Mouse (Mus musculus): ENCODE measurements around the gene Tap2. TPM values are rescaled to one million over a fixed set of nuclear protein-coding genes. Genes with fewer than 3 reads are reported as not detected.

The Tap2 gene
- polyA plus RNA-seq, 1 experiment: 10.1 TPM

DNA sequence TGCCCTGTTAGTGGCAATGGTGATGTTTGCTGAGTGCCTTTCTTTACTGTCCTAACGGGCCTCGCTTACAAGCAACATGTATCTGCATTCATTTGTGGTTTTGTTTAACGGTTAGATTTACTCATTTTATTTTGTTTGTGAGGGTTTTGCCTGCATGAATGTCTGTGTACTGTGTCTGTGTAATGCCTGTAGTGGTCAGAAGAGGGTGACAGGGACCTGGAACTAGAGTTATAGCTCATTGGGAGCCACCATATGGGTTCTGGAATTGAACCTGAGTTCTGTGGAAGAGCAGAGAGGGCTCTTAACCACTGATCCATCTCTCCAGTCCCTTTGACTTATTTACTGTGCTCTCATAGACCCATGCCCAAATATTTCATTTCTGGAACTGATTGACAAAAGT, 43.7 kb downstream of the Tap2 start:
- DNase-seq (ENCODE audit: extremely low spot score in 1 of 2, low spot score in 1 of 2): no peak

GRCm38 (mm10) chr17:34248764-34249163, 45.4 kb downstream of the Tap2 start:
- no peak for DNase-seq (ENCODE audit: extremely low spot score in 1 of 2, low spot score in 1 of 2)

DNA sequence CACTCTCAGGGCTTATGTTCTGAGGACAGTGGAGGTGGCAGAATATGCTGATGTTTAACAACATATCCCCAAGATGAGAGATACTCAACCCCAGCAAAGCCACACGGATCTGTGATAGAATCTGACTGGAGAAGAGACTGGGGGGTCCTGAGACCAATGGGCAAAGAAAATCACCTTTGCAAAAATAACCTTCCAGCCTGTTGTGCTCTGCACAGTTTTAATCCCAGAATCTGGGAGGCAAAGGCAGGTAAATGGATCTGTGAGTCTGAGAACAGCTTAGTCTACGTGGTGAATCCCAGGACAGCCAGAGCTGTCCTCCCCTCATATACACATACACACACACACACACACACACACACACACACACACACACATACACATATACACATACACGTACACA, 46.0 kb downstream of the Tap2 start:
- no peak for DNase-seq (ENCODE audit: extremely low spot score in 1 of 2, low spot score in 1 of 2)

DNA sequence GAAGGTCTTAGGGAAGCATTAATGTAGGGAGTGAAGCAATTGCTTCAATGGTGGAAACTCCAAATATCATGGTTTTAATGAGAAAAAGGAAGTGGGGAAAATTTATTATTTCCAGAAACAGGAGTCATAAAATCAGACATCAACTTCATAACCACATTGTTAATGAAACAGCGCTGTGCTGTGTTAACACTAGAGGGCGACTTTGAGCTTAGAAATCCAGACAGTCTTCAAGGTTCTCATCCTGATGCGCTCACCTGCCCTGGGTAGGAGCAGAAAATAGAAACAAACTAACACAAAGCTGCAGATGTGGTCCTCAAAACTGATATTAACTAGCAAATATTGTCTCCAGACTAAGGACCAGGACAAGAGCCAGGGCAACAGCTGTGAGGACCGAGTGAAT, 46.6 kb downstream of the Tap2 start:
- peak in 1 of 2 experiments; percentile 80 for DNase-seq (ENCODE audit: extremely low spot score in 1 of 2, low spot score in 1 of 2)

GRCm38 (mm10) chr17:34251666-34252065, 48.3 kb downstream of the Tap2 start:
- DNase-seq (ENCODE audit: extremely low spot score in 1 of 2, low spot score in 1 of 2): no peak

DNA sequence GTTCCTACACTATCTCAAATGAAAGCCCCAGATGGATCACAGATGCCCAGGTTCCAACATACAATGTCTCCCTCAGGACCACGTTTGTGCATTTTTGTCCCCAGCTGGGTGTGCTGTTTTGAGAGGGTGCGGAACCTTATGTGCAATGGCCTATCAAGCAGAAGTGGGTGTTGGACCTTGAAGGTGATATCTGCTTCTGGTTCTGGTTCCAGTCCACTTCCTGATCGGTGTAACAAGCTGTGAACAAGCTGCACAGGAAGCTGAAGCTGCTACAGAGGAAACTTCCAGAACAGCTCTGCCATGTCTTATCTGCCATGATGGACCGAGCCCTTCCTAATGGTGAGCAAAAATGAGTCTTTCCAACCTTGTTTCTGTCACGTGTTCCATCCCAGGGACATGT, 53.2 kb downstream of the Tap2 start:
- no peak for DNase-seq (ENCODE audit: extremely low spot score in 1 of 2, low spot score in 1 of 2)

DNA sequence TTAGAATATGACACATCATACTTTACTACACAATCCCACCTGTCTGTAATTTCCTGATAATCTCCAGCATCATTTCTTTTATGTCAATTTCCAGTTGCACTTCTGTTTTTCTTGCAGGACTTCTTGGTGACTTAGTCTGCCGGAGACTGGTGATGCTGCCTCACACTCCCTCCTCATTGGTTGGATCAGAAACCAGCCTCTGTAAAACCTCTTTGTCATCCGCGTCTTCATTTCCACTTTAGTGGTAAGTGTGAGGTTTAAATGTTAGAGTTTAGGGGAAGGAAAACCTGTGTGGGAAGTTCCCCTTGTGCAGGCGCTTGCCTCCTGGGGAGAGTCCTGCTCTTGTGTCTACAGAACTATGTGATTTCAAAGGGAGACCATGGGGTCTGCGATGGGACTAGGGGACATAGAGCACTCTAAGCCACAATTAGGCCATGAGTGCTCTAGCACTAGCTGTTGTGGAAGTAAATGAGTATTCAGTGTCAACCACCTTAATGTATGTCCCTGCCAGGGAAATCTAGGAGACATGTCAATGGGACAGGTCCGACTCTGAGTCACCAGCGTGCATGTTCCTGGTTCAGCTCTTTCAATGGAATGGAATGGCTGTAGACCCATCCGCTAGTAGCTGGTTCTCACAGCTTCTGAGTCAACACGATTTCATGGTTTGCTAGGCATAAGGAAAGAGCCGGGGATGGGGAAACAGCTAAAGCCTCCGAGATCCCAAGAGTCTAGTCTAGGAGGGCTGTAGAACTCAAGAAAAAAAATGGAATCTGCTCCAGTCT, 54.5 kb downstream of the Tap2 start, which contains the start of gene H2-Ab1:
Gene H2-Ab1, plus strand, starts transcription at position 96 of the 782 bp plus-strand sequence.
- peak; percentile 33 to 95 for DNase-seq (ENCODE audit: extremely low spot score in 1 of 2, low spot score in 1 of 2)

GRCm38 (mm10) chr17:34260551-34260950, 57.2 kb downstream of the Tap2 start:
- no peak for DNase-seq (ENCODE audit: extremely low spot score in 1 of 2, low spot score in 1 of 2)

DNA sequence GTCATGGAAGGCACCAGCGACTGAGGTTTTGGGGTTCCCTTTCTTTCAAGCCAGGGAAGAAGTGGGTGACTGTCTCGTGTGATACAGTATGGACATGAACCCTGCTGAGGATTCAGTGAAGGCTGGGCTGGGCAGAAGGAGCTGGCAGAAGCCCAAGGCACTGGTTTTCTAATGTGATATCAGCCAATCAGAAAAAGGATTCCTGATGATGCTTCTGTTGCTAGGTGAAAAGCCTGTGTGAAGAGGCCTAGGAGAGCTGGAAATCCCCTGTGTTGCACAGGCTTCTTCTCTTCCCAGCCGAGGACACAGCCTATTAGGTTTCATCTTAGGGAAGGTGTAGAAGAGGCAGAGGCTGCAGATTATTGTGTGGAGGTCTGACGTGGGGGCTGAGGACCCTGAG, 58.2 kb downstream of the Tap2 start:
- DNase-seq (ENCODE audit: extremely low spot score in 1 of 2, low spot score in 1 of 2): peak; percentile 49 to 94

DNA sequence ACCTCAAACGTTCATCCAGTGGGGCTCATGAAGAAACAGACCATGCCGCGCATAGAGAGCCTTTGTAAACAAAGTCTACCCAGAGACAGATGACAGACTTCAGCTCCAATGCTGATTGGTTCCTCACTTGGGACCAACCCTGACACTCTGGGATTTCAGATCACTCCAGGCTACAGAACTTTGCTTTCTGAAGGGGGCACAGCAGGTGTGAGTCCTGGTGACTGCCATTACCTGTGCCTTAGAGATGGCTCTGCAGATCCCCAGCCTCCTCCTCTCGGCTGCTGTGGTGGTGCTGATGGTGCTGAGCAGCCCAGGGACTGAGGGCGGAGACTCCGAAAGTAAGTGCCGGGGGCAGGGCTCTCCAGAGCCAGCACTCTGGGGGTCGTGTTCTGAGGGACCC, 59.7 kb downstream of the Tap2 start:
- DNase-seq (ENCODE audit: extremely low spot score in 1 of 2, low spot score in 1 of 2): peak; percentile 38 to 86

DNA sequence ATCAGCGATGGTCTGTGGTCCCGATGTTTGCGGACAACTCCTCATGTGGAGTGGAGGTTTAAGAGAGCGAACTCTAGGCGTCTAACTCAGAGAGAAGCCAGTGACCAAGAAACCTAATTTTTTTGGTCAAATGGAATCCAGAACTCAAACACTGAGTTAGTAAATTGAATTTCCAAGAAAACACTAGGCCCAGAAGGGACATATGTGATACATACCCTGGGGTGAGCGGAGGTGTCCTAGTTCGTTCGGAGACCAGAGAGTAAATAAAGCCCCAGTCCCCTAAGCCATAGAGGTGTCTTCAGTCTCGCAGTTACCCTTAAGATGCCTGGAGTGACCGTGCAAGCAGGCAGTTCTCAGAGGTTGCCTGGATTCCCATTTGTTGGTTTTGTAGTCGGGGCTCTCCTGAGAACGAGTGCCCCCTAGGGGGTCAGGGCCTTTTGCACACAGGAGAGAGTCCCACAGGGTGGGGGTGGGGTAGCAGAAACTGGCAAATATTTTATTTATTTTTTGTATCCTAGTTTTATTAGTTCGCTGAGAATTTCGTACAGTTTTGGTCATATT, 60.6 kb downstream of the Tap2 start:
- no peak for DNase-seq (ENCODE audit: extremely low spot score in 1 of 2, low spot score in 1 of 2)

DNA sequence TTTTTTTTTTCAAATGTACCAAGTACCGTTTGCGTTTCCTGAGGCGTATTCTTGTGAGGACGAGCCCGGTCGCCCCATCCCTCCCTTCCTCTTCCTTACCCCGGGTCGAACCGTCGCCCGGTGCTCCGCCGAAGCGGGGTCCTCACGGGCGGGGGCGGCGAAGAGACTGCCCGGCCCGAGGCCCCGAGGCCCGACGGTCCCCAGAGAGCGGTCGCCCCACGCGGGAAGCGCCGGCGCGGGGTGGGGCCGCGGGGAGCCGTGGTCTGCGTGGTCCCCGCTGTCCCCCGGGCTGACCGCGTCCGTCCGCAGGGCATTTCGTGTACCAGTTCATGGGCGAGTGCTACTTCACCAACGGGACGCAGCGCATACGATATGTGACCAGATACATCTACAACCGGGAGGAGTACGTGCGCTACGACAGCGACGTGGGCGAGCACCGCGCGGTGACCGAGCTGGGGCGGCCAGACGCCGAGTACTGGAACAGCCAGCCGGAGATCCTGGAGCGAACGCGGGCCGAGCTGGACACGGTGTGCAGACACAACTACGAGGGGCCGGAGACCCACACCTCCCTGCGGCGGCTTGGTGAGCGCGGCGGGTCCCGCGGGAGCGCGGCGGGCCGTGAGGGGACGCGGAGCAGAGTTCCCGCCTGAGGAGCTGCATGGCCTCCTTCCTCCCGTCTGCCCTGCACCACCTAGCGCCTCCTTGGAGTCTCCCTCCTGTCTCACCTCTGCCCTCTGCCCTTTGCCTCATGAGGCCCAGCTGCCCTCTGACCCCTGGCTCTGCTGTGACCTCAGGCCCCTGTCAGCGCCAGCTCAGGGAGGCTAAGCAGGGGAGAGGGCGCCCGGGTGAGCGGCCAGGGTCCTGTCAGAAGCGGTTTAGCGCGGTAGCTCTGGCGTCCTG, 61.4 kb downstream of the Tap2 start:
- no peak for DNase-seq (ENCODE audit: extremely low spot score in 1 of 2, low spot score in 1 of 2)

Other genes starting within 250 kb of the Tap2 start
- gene Vps52, start 247.7 kb upstream of the Tap2 start, polyA plus RNA-seq (2012; rRNA removed): 69.5 and 70.5 TPM in 2 replicates
- gene Rps18, start 247.5 kb upstream of the Tap2 start, polyA plus RNA-seq (2012; rRNA removed): 488 and 518 TPM in 2 replicates
- gene H2-K1, start 203.2 kb upstream of the Tap2 start, polyA plus RNA-seq (2012; rRNA removed): 75.5 and 94.5 TPM in 2 replicates
- 80.9 and 89.6 TPM in 2 replicates for gene Ring1, start 178.8 kb upstream of the Tap2 start, polyA plus RNA-seq (2012; rRNA removed)
- 84.6 and 87.2 TPM in 2 replicates for gene H2-Ke6, start 175.5 kb upstream of the Tap2 start, polyA plus RNA-seq (2012; rRNA removed)
- 101 and 102 TPM in 2 replicates for gene Slc39a7, start 171.8 kb upstream of the Tap2 start, polyA plus RNA-seq (2012; rRNA removed)
- gene Rxrb, start 171.7 kb upstream of the Tap2 start, polyA plus RNA-seq (2012; rRNA removed): 69.5 and 79.4 TPM in 2 replicates
- 10.0 and 10.7 TPM in 2 replicates for gene Col11a2, start 164.1 kb upstream of the Tap2 start, polyA plus RNA-seq (2012; rRNA removed)
- 1.1 and 1.2 TPM in 2 replicates for gene H2-Oa, start 111.2 kb upstream of the Tap2 start, polyA plus RNA-seq (2012; rRNA removed)
- 26.3 and 26.8 TPM in 2 replicates for gene H2-DMa, start 84.0 kb upstream of the Tap2 start, polyA plus RNA-seq (2012; rRNA removed)
- 167 and 194 TPM in 2 replicates for gene Brd2, start 80.9 kb upstream of the Tap2 start, polyA plus RNA-seq (2012; rRNA removed)
- gene H2-DMb2, start 60.2 kb upstream of the Tap2 start, polyA plus RNA-seq (2012; rRNA removed): 0.99 and 1.1 TPM in 2 replicates
- gene H2-DMb1, start 50.5 kb upstream of the Tap2 start, polyA plus RNA-seq (2012; rRNA removed): 3.1 and 3.5 TPM in 2 replicates
- gene Tap1, start 16.0 kb upstream of the Tap2 start, polyA plus RNA-seq (2012; rRNA removed): 4.0 and 4.1 TPM in 2 replicates
- gene Psmb9, start 15.8 kb upstream of the Tap2 start, polyA plus RNA-seq (2012; rRNA removed): 4.5 and 4.7 TPM in 2 replicates
- 10.1 and 12.1 TPM in 2 replicates for gene Psmb8, start 5.8 kb upstream of the Tap2 start, polyA plus RNA-seq (2012; rRNA removed)
- 0.78 and 1.1 TPM in 2 replicates for gene H2-Ob, start 35.4 kb downstream of the Tap2 start, polyA plus RNA-seq (2012; rRNA removed)
- gene H2-Ab1, start 54.2 kb downstream of the Tap2 start, polyA plus RNA-seq (2012; rRNA removed): 4.7 and 5.2 TPM in 2 replicates
- gene H2-Aa, start 84.3 kb downstream of the Tap2 start, polyA plus RNA-seq (2012; rRNA removed): 3.4 and 3.8 TPM in 2 replicates
- 3.2 and 5.1 TPM in 2 replicates for gene H2-Eb1, start 102.3 kb downstream of the Tap2 start, polyA plus RNA-seq (2012; rRNA removed)
- not detected in 2 replicates for gene H2-Eb2, start 122.1 kb downstream of the Tap2 start, polyA plus RNA-seq (2012; rRNA removed)
- gene Btnl2, start 151.3 kb downstream of the Tap2 start, polyA plus RNA-seq (2012; rRNA removed): 0.06 TPM in 1 of 2 replicates, not detected in the other
- gene Btnl1, start 173.6 kb downstream of the Tap2 start, polyA plus RNA-seq (2012; rRNA removed): not detected in 2 replicates
- 10.7 and 11.1 TPM in 2 replicates for gene BC051142, start 195.3 kb downstream of the Tap2 start, polyA plus RNA-seq (2012; rRNA removed)

All from frontal cortex, adult 2 months (tissue).